Mouse (Mus musculus): ENCODE results near the gene Adk.
"Not testable (repeated sequence)": the region's sequence is repeated elsewhere in the genome, so short reads cannot be mapped to it uniquely, and the experiment has no call there.

The Adk gene

DNA sequence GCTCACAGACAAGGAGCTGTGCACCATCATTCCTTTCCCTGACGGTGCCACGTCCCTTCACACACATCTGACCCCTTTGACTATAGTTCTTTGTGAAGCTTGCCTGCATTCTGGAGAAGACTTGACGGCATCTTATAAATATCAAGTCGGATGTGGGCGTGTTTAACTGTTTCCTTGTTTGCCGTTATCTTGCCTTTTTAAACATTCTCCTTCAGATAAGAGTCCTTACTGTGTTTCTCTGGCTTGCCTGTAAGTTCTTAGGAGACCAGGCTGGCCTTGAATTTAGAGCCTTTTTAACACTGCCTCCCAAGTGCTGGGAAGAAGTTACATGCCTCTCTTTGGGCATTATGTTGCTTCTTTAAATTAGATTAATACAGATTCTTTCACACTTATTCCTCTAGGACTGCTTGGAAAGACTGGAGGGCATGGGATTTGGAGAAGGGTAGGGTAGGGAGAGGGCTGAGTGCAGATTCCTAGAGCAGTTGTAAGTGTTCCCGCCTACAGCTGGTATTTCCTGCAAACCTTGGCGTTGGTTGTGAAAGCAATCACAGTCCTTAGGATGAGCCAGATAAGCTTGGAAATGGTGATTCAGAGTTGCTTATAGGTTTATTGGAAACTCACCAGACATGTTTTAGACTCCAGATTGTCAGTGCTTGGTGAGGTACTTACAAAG is 13.3 kb downstream of the Adk start:
- no peak for DNase-seq

- DNase-seq: peak; percentile 49
Measured at GRCm38 (mm10) chr14:21069594-21069993, 17.2 kb downstream of the Adk start.

DNA sequence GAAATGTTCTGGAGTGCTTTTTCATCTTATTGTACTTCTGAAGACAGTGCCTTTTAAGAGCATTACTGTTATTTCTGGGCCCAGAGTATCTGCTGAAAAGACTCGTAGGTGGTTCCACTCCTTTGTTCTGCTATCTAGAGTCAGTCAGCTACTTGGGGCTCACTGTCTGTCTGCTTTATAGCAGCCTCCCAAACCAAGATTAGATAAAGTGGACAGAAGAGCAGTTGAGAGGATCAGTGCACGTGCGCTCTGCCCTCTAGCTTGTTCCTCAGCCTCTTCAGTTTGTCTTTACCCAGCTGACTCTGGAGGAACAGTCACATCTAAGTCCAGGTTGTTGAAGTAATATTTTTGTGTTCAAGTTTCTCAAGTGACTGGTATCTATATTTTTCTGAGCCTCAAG is 21.6 kb downstream of the Adk start:
- DNase-seq: no peak

GRCm38 (mm10) chr14:21074398-21075320 is 22.3 kb downstream of the Adk start:
- no peak for DNase-seq

- peak; percentile 94 for DNase-seq
Measured at GRCm38 (mm10) chr14:21075751-21076500, 23.6 kb downstream of the Adk start.

GRCm38 (mm10) chr14:21076501-21077194 is 24.3 kb downstream of the Adk start:
- DNase-seq: no peak

GRCm38 (mm10) chr14:21077939-21078338 is 25.6 kb downstream of the Adk start:
- no peak for DNase-seq

GRCm38 (mm10) chr14:21078511-21078910 is 26.1 kb downstream of the Adk start:
- DNase-seq: no peak

DNA sequence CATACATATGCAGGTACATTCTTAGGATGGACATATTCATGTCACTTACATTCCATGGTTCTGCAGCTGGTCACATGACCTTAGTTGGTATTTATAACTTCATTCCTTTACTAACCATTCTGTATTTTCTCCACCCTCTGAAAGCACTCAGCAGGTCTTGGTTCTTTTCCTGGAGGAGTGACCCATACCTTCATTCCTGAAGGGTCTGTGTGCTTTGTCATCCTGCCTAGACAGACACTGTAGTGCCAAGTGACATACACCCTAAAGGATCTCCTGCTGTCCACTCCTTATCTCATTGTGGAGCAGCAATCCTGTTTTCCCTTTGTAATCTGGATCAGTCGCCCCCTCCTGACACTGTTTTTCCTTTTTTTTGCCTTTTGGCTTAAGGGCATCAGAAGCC is 30.4 kb downstream of the Adk start:
- DNase-seq: no peak

DNA sequence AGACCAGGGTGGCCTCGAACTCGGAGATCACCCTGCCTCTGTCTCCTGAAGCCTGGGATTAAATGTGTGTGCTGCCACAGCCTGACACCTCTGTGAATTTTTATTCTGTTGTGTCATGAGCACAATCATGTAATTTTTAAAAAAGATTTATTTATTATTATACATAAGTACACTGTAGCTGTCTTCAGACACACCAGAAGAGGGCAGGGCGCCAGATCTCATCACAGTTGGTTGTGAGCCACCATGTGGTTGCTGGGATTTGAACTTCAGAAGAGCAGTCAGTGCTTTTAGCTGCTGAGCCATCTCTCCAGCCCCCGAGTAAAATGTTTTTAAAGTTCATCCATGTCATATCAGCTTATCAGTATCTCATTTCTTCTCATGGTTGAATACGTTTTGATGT is 33.3 kb downstream of the Adk start:
- DNase-seq: no peak

DNA sequence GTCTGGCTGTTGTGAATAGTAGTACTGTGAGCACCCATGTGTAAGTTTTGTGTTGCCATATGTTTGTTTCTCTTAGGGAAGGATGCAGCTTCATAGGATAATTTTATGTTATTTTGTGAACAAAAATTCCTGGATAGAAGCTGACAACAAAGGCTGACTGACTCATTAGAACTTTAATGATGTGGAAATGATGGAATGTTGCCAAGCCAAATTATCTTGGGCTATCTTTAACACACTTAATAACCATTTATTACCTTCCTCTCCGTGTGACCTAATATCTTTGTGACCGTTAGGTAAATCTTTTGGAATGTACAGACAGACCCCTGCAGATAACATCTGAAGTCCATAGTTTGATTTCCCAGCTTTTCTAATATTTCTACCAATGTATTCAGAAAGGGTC is 33.7 kb downstream of the Adk start:
- DNase-seq: no peak

DNA sequence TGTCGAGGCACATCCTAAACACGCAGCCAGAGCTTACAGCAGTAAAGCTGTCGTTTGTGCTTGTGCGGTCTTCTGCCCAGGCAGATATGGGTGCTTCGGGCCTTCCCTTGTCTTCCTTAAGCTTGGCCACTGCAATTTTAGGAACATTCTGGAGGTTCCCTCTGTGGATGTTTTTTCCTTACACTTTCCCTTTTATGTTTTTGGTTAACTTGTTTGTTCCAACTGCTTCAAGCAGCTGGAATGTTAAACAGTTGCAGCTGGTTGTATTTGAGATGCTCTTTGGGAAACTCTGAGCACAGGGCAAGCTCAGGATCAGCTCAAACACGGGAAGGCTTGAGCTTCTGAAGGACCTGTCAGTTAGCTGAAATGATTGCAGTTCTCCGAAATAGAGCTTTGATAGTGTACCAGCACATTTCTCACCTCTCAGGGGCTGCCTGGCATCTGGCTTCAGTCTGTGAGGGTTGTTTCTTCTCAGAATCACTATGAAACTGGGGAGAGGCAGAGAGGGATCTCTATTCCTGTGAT is 34.5 kb downstream of the Adk start:
- no peak for DNase-seq

- DNase-seq: no peak
Measured at GRCm38 (mm10) chr14:21087390-21088060, 35.2 kb downstream of the Adk start.

GRCm38 (mm10) chr14:21088731-21089130 is 36.4 kb downstream of the Adk start:
- no peak for DNase-seq

DNA sequence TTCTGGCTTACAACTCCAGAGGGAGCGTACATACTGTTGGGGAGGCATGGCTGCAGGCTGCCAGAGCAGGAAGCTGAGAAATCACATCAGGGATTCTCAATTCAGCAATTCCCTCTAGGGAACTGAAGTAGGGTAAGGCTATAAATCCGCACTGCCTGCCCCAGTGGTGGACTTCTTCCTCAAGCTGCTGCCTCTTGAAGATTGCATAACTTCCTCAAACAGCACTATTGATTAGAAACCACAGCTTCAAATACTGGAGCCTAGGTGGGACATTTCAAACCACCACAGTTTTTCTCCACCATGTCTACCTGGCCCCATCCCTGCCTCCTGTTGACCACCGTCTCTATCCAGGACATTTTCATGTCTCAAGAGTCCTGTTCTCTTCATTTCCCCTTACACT is 38.0 kb downstream of the Adk start:
- no peak for DNase-seq

DNA sequence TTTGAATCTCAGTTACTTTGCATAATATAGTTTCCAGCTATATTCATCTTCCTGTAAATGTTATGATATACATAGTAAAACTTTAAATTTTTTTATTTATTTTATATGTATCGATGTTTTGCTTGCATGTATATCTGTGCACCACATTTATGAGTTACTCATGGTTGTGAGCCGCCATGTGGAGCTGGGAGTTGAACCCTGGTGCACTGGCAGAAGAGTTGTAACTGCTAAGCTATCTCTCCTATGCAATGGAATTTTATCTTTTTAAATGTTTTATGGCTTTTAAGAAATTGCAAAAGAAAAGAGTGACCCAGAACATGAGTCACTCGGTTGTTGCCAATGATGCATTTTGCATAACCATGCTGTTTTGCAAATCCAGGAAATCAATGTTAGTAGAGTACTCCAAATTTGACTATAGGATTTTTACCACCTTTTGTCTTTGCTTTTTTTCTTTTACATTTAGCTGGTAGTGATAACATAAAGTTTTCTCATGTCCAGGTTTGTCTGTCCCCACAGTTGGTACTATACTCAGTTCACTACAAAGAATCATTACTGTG is 38.6 kb downstream of the Adk start:
- DNase-seq: no peak

DNA sequence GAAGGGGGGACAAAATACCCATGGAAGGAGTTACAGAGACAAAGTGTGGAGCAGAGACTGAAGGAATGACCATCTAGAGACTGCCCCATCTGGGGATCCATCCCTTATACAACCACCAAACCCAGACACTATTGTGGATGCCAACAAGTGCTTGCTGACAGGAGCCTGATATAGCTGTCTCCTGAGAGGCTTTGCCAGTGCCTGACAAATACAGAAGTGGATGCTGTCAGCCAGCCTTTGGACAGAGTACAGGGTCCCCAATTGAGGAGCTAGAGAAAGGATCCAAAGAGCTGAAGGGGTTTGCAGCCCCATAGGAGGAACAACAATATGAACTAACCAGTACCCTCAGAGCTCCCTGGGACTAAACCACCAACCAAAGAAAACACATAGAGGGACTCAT is 41.8 kb downstream of the Adk start:
- not testable (repeated sequence) for DNase-seq

DNA sequence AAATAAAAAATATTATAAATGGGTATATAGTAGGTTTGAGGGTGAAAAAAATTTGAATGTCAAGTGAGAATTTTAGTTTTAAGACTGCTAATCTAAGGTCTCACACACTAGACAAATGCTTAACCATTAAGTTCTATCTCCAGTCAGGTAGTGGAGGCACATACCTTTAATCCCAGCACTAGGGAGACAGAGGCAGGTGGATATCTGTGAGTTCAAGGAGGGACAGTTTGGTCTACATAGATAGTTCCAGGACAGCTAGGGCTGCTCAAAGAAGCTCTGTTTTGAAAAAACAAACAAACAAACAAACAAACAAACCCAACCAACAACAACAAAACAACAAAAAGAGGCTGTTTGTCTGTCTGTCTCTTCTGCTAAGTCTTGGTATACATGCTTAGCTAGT is 43.9 kb downstream of the Adk start:
- DNase-seq: no peak

DNA sequence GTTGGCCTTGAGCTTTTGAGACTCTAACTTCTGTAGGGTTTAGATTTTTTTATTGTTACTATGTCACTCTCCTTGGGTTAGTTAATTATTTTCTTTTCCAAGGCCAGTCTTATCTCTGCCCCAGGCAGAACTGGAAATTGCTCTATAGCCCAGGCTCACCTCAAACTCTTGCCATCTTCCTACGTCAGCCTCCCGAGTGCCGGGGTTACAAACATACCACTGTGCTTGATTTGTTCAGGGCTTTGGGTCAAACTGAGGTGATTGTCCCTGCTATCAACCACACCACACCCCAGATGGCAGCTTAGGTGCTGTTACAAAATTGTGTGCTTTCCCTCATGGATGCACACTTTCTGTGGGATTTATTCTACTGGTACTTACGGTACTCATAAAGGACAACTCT is 44.3 kb downstream of the Adk start:
- no peak for DNase-seq

DNA sequence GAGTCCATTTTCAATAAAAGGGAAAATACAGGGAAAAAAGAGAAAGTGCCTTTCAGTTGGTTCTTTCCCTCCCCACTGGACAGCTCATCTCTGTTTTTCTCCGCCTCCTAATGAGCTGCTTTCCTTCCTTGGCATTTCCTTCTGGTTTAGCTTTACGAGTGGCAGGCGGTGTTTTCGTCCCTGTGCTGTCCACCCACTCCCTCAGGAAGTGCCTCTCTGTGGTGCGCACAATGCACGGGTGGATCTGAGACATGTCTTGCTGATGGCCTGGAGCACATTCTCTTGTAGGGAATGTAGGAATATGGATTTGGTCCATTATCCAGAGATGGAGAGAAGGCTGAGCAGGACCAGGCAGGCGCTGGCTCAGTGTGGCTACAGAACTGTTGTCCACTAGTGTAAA is 47.0 kb downstream of the Adk start:
- DNase-seq: no peak

GRCm38 (mm10) chr14:21100876-21101275 is 48.5 kb downstream of the Adk start:
- no peak for DNase-seq

DNA sequence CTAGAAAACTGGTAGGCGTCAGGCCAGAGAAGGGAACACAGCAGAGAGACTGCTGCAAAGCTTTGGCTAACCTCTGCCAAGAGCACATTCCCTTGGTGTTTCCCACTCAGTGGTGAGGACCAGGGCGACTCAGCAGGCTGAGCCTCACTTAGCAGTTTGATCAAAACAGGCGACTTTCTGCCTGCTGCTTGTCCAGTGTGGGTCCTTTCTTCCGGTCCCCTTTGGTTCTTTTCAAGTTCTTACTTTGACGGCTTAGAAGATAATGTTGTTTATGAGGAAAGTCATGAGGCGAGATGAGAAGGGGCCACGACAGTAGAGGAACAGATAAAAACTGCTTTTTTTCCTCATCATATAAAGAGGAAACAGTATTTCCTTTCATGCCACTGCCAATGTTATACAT is 49.2 kb downstream of the Adk start:
- no peak for DNase-seq

All from thymus, postnatal 4 days (tissue).